Mouse (Mus musculus): ENCODE measurements around the gene 4921517D22Rik. TPM values are rescaled to one million over a fixed set of nuclear protein-coding genes. Genes with fewer than 3 reads are reported as not detected.
A peak's percentile ranks its signal among the peaks of the same experiment; 100 is the strongest.
"Not testable (repeated sequence)": the region's sequence is repeated elsewhere in the genome, so short reads cannot be mapped to it uniquely, and the experiment has no call there.

4921517D22Rik gene
- not detected in 2 replicates for polyA plus RNA-seq (2014; fragmentation: Nextera tagmentation; extraction: Ambion mirVana)

DNA sequence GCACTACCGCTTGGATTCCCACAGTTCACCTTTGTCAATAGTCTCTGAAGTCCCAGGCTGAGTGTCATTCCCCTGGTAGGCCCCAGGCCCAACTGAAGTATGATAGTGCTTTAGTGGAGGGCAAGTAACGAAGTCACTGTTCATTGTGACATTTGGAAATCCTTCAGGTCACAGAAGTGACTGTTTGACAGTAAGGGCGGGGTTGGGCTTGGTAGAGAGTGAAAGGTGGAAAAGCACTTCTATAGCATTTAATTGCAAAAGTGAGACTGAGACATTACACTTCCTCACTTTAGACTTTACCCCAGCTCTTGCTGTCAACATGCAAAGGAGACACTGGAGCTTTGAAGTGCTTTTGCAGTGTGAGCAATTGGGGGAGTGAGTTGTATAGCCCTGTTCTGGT lies at the start of gene 4921517D22Rik:
Gene 4921517D22Rik, minus strand, starts transcription at position 101 of the 400 bp plus-strand sequence.
- no peak for ATAC-seq (replicated peaks; ENCODE audit: insufficient number of reproducible peaks, low FRiP score, low TSS enrichment)

GRCm38 (mm10) chr13:59741697-59742096 lies 47.8 kb upstream of the 4921517D22Rik start:
- no peaks in the 10 kb centered on the region for H3K27me3 ChIP-seq (ENCODE audit: control insufficient read depth, insufficient read depth, low read length)
- no peak for ATAC-seq (replicated peaks; ENCODE audit: insufficient number of reproducible peaks, low FRiP score, low TSS enrichment)
- WGBS (ENCODE audit: insufficient replicate concordance) = 72% methylated on average over 10 of the region's 10 CpGs

More for the DNA sequence above, at the start of gene 4921517D22Rik:
- H3K27me3 ChIP-seq (ENCODE audit: control insufficient read depth, insufficient read depth, low read length) = no peaks in the 10 kb centered on the region
- H3K27ac ChIP-seq (ENCODE audit: low read depth, low read length) = no peak within 1 kb of the TSS
- no peaks in the 10 kb centered on the region for H3K9me3 ChIP-seq (replicated peaks; ENCODE audit: control insufficient read depth, low read length)
- 78% methylated on average over 3 of the region's 3 CpGs for WGBS (ENCODE audit: insufficient replicate concordance)
- H3K9ac ChIP-seq (ENCODE audit: low read depth, low read length) = no peak within 1 kb of the TSS
- no peaks in the 10 kb centered on the region for H3K4me1 ChIP-seq (ENCODE audit: control insufficient read depth, insufficient read depth, low read length)
- no peaks in the 10 kb centered on the region for H3K36me3 ChIP-seq (ENCODE audit: control insufficient read depth, insufficient read depth, low read length)
- H3K4me3 ChIP-seq (ENCODE audit: low read depth, low read length) = no peak within 1 kb of the TSS
- no peak within 1 kb of the TSS for H3K4me2 ChIP-seq

DNA sequence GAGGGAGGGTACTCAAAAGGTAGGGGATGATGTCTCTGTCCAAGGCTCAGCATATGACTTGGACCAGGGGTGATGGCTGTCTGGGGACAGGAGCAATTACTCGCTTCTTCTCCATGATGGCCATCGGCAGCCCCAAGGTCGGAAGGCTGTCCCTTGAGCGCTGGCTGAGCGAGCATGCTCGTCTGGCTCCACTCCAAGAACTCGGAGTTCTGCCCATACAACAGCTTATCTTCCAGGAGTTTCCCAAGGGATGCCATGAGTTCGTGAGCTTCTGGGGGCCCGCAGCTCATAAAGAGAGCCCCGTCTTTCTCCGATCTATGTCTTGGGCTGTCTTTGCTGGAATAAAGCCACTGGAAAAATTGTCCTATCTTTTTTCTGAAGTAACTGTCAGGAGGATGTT lies 47.2 kb upstream of the 4921517D22Rik start:
- ATAC-seq (replicated peaks; ENCODE audit: insufficient number of reproducible peaks, low FRiP score, low TSS enrichment) = no peak
- Histone ChIP-seq H3K27me3 (ENCODE audit: control insufficient read depth, insufficient read depth, low read length) (no peaks in the 10 kb centered on the region), H3K4me2 (no peak overlapping the region), H3K27ac (ENCODE audit: low read depth, low read length) (no peak overlapping the region), H3K9ac (ENCODE audit: low read depth, low read length) (no peak overlapping the region), H3K4me1 (ENCODE audit: control insufficient read depth, insufficient read depth, low read length) (no peaks in the 10 kb centered on the region), H3K4me3 (ENCODE audit: low read depth, low read length) (no peak overlapping the region), H3K36me3 (ENCODE audit: control insufficient read depth, insufficient read depth, low read length) (no peaks in the 10 kb centered on the region), H3K9me3 (replicated peaks; ENCODE audit: control insufficient read depth, low read length) (no peaks in the 10 kb centered on the region)
- WGBS (ENCODE audit: insufficient replicate concordance) = 75% methylated on average over 11 of the region's 11 CpGs

More at GRCm38 (mm10) chr13:59741697-59742096, 47.8 kb upstream of the 4921517D22Rik start:
- no peaks in the 10 kb centered on the region for H3K9me3 ChIP-seq (replicated peaks; ENCODE audit: control insufficient read depth, low read length)
- no peak overlapping the region for H3K4me3 ChIP-seq (ENCODE audit: low read depth, low read length)
- no peaks in the 10 kb centered on the region for H3K36me3 ChIP-seq (ENCODE audit: control insufficient read depth, insufficient read depth, low read length)
- H3K9ac ChIP-seq (ENCODE audit: low read depth, low read length) = no peak overlapping the region
- H3K4me2 ChIP-seq = no peak overlapping the region
- H3K4me1 ChIP-seq (ENCODE audit: control insufficient read depth, insufficient read depth, low read length) = no peaks in the 10 kb centered on the region
- H3K27ac ChIP-seq (ENCODE audit: low read depth, low read length) = no peak overlapping the region

GRCm38 (mm10) chr13:59739397-59739796 lies 45.5 kb upstream of the 4921517D22Rik start:
- Histone ChIP-seq H3K36me3 (ENCODE audit: control insufficient read depth, insufficient read depth, low read length) (no peaks in the 10 kb centered on the region), H3K4me3 (ENCODE audit: low read depth, low read length) (no peak overlapping the region), H3K27ac (ENCODE audit: low read depth, low read length) (no peak overlapping the region), H3K9ac (ENCODE audit: low read depth, low read length) (no peak overlapping the region), H3K4me1 (ENCODE audit: control insufficient read depth, insufficient read depth, low read length) (no peaks in the 10 kb centered on the region), H3K9me3 (replicated peaks; ENCODE audit: control insufficient read depth, low read length) (no peaks in the 10 kb centered on the region), H3K27me3 (ENCODE audit: control insufficient read depth, insufficient read depth, low read length) (no peaks in the 10 kb centered on the region), H3K4me2 (no peak overlapping the region)
- 79% methylated on average over 4 of the region's 4 CpGs for WGBS (ENCODE audit: insufficient replicate concordance)
- no peak for ATAC-seq (replicated peaks; ENCODE audit: insufficient number of reproducible peaks, low FRiP score, low TSS enrichment)

- no peaks in the 10 kb centered on the region for H3K36me3 ChIP-seq (ENCODE audit: control insufficient read depth, insufficient read depth, low read length)
- no peaks in the 10 kb centered on the region for H3K4me1 ChIP-seq (ENCODE audit: control insufficient read depth, insufficient read depth, low read length)
- H3K4me3 ChIP-seq (ENCODE audit: low read depth, low read length) = no peak overlapping the region
- H3K9ac ChIP-seq (ENCODE audit: low read depth, low read length) = no peak overlapping the region
- no peaks in the 10 kb centered on the region for H3K9me3 ChIP-seq (replicated peaks; ENCODE audit: control insufficient read depth, low read length)
- H3K4me2 ChIP-seq = no peak overlapping the region
- WGBS (ENCODE audit: insufficient replicate concordance) = 71% methylated on average over 2 of the region's 2 CpGs
- no peaks in the 10 kb centered on the region for H3K27me3 ChIP-seq (ENCODE audit: control insufficient read depth, insufficient read depth, low read length)
- peak; percentile 68 for ATAC-seq (replicated peaks; ENCODE audit: insufficient number of reproducible peaks, low FRiP score, low TSS enrichment)
- H3K27ac ChIP-seq (ENCODE audit: low read depth, low read length) = peak overlapping the region; percentile 77
These were observed 44.5 kb upstream of the 4921517D22Rik start for GRCm38 (mm10) chr13:59738455-59738854.

DNA sequence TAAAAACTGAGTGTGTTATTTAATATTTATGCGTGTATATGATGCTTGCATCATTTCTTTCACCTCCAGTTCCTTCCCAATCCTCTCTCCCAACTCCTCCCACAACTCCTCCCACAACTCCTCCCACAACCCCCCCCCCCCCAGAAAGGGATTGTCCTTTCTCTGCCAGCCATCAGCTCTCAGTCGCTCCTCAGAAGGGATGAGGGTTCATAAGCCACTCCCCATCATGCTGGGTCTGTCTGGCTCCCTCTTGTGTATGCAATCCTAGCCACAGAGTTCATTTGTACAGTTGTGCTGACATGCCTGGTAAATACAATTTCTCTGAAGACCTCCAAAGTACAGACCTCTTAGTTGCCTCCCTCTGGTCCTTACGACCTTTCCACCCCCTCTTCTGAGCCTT lies 41.3 kb upstream of the 4921517D22Rik start:
- WGBS (ENCODE audit: insufficient replicate concordance) = 26% methylated on average over 3 of the region's 3 CpGs
- no peaks in the 10 kb centered on the region for H3K36me3 ChIP-seq (ENCODE audit: control insufficient read depth, insufficient read depth, low read length)

DNA sequence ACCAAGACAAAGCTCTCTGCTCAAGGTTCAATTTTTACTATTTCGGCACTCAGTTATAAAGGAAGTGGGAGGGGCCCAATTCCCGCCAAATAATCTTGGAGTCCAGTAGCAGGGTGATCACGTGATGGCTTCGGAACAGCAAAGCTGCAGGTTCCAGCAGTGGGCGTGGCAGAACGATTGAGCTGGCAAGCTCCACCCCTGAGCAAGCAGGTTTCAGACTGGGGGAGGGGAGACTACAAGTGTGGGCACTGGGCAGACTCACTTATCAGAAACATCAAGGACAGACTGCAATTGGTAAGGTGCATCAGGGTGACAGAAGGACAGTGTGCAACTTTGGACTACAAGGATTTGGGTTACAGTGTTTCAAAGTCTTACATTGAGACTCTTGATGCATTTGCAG lies 40.4 kb upstream of the 4921517D22Rik start:
- 33% methylated on average over 6 of the region's 6 CpGs for WGBS (ENCODE audit: insufficient replicate concordance)
- not testable (repeated sequence) for ATAC-seq (replicated peaks; ENCODE audit: insufficient number of reproducible peaks, low FRiP score, low TSS enrichment); H3K4me3 ChIP-seq (ENCODE audit: low read depth, low read length); H3K36me3 ChIP-seq (ENCODE audit: control insufficient read depth, insufficient read depth, low read length); H3K27me3 ChIP-seq (ENCODE audit: control insufficient read depth, insufficient read depth, low read length); H3K4me1 ChIP-seq (ENCODE audit: control insufficient read depth, insufficient read depth, low read length); H3K27ac ChIP-seq (ENCODE audit: low read depth, low read length); H3K4me2 ChIP-seq; H3K9ac ChIP-seq (ENCODE audit: low read depth, low read length); H3K9me3 ChIP-seq (replicated peaks; ENCODE audit: control insufficient read depth, low read length)

More for the DNA sequence above, 41.3 kb upstream of the 4921517D22Rik start:
- H3K4me1 ChIP-seq (ENCODE audit: control insufficient read depth, insufficient read depth, low read length) = no peaks in the 10 kb centered on the region
- ATAC-seq (replicated peaks; ENCODE audit: insufficient number of reproducible peaks, low FRiP score, low TSS enrichment) = 0 out of 2 replicates have a peak, but pooled peaks have one; percentile 21
- H3K4me2 ChIP-seq = no peak overlapping the region
- no peak overlapping the region for H3K4me3 ChIP-seq (ENCODE audit: low read depth, low read length)
- H3K9ac ChIP-seq (ENCODE audit: low read depth, low read length) = no peak overlapping the region
- no peak overlapping the region for H3K27ac ChIP-seq (ENCODE audit: low read depth, low read length)
- no peaks in the 10 kb centered on the region for H3K9me3 ChIP-seq (replicated peaks; ENCODE audit: control insufficient read depth, low read length)
- H3K27me3 ChIP-seq (ENCODE audit: control insufficient read depth, insufficient read depth, low read length) = no peaks in the 10 kb centered on the region

DNA sequence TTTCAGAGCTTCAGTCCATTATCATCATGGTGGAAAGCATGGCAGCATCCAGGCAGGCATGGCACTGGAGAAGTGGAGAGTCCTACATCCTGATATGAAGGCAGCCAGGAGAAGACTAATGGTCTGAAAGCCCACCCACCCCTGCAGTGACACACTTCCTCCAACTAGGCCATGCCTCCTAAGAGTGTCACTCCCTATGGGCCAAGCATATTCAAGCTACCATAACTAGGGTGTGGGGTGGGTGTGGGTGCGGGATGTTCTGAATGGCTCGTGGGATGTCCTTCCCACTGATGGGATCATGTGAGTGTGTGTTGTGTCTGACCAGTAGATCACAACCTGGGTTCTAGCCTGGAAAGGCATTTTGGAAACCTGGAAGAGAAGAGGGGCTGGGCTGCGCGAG lies 40.0 kb upstream of the 4921517D22Rik start:
- no peaks in the 10 kb centered on the region for H3K27me3 ChIP-seq (ENCODE audit: control insufficient read depth, insufficient read depth, low read length)
- ATAC-seq (replicated peaks; ENCODE audit: insufficient number of reproducible peaks, low FRiP score, low TSS enrichment) = no peak
- H3K36me3 ChIP-seq (ENCODE audit: control insufficient read depth, insufficient read depth, low read length) = no peaks in the 10 kb centered on the region
- no peak overlapping the region for H3K9ac ChIP-seq (ENCODE audit: low read depth, low read length)
- H3K9me3 ChIP-seq (replicated peaks; ENCODE audit: control insufficient read depth, low read length) = no peaks in the 10 kb centered on the region
- H3K27ac ChIP-seq (ENCODE audit: low read depth, low read length) = no peak overlapping the region
- H3K4me3 ChIP-seq (ENCODE audit: low read depth, low read length) = no peak overlapping the region
- no peaks in the 10 kb centered on the region for H3K4me1 ChIP-seq (ENCODE audit: control insufficient read depth, insufficient read depth, low read length)
- no peak overlapping the region for H3K4me2 ChIP-seq
- 81% methylated on average over 2 of the region's 4 CpGs for WGBS (ENCODE audit: insufficient replicate concordance)

DNA sequence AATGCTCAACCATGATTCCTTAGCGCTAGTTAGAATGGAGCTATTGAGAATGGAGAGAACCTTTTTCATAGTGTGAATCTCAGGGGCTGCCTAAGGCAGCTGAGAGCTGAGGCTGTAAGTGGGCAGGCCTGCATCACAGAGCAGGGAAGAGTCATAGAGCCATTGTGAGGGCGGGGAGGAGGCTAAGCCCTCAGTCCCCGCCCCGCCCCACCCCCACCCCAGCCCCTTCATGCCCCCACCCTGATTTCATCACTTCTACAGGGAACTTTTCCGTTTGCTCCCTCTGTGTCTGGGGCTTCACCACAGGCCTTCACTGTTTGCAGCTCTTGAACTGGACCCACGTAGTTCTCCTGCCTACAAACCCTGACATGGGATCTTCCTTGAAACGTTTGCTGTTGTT lies 37.7 kb upstream of the 4921517D22Rik start, which contains the start of gene Spata31d1d:
Gene Spata31d1d, minus strand, starts transcription at position 101 of the 400 bp plus-strand sequence.
- no peaks in the 10 kb centered on the region; the same call in 1 of the 2 replicates for H3K27me3 ChIP-seq (ENCODE audit: control insufficient read depth, insufficient read depth, low read length)
- no peak for ATAC-seq (replicated peaks; ENCODE audit: insufficient number of reproducible peaks, low FRiP score, low TSS enrichment)
- no peaks in the 10 kb centered on the region for H3K36me3 ChIP-seq (ENCODE audit: control insufficient read depth, insufficient read depth, low read length)
- H3K9ac ChIP-seq (ENCODE audit: low read depth, low read length) = no peak within 1 kb of the TSS
- no peak within 1 kb of the TSS for H3K4me2 ChIP-seq
- no peaks in the 10 kb centered on the region for H3K4me1 ChIP-seq (ENCODE audit: control insufficient read depth, insufficient read depth, low read length)
- H3K9me3 ChIP-seq (replicated peaks; ENCODE audit: control insufficient read depth, low read length) = no peaks in the 10 kb centered on the region
- no peak within 1 kb of the TSS for H3K27ac ChIP-seq (ENCODE audit: low read depth, low read length)
- H3K4me3 ChIP-seq (ENCODE audit: low read depth, low read length) = no peak within 1 kb of the TSS
- WGBS (ENCODE audit: insufficient replicate concordance) = 40% methylated on average over 7 of the region's 7 CpGs
